Mouse (Mus musculus): ENCODE measurements around the gene B3galt4. TPM values are rescaled to one million over a fixed set of nuclear protein-coding genes. Genes with fewer than 3 reads are reported as not detected.

Gene B3galt4
- total and polyA plus RNA-seq, 3 experiments = 1.8 to 3.4 (median 1.9) TPM

- Histone ChIP-seq H3K79me2 (replicated peaks; ENCODE audit: control insufficient read depth, insufficient read depth, low read length) (no peaks in the 10 kb centered on the region), H3K9ac (ENCODE audit: low read depth, low read length) (peak overlapping the region; percentile 87), H3K4me3 (peak overlapping the region; percentile 75), H3K36me3 (ENCODE audit: control insufficient read depth, insufficient read depth, low read length) (no peaks in the 10 kb centered on the region; the same call in 1 of the 2 replicates), H3K27ac (peak overlapping the region; percentile 99), H3K4me1 (ENCODE audit: control insufficient read depth, insufficient read depth, low read length) (peaks cover 4% of the 10 kb centered on the region; the same call in 1 of the 2 replicates), H3K27me3 (ENCODE audit: control insufficient read depth, insufficient read depth, low read length) (no peaks in the 10 kb centered on the region)
- no peak for TF ChIP-seq EP300 (IDR thresholded peaks at IDR 0.05; ENCODE audit: insufficient read depth, low read depth, low read length)
- no peak for TF ChIP-seq CTCF (IDR thresholded peaks at IDR 0.05)
- no peak for TF ChIP-seq POLR2A (IDR thresholded peaks at IDR 0.05; ENCODE audit: insufficient read depth, low read depth, low read length)
- WGBS = 57% methylated on average over 18 of the region's 18 CpGs
- intact Hi-C loops (cut with DNase I) = no loop called here
- DNase-seq = no peak
Observed at GRCm38 (mm10) chr17:33931159-33931866, 20.0 kb downstream of the B3galt4 start.

- 1% methylated on average over 45 of the region's 45 CpGs for WGBS
- Histone ChIP-seq H3K36me3 (ENCODE audit: control insufficient read depth, insufficient read depth, low read length) (no peaks in the 10 kb centered on the region; the same call in 1 of the 2 replicates), H3K27ac (peak overlapping the region; percentile 99), H3K27me3 (ENCODE audit: control insufficient read depth, insufficient read depth, low read length) (no peaks in the 10 kb centered on the region), H3K4me1 (ENCODE audit: control insufficient read depth, insufficient read depth, low read length) (peaks cover 4% of the 10 kb centered on the region; the same call in 1 of the 2 replicates), H3K9ac (ENCODE audit: low read depth, low read length) (peak overlapping the region; percentile 87), H3K4me3 (peak overlapping the region; percentile 75), H3K79me2 (replicated peaks; ENCODE audit: control insufficient read depth, insufficient read depth, low read length) (0 out of 2 replicates have a peak, but pooled peaks cover 2% of the 10 kb centered on the region)
- intact Hi-C loops (cut with DNase I) = no loop called here
- DNase-seq = peak; percentile 67 to 73
- TF ChIP-seq POLR2A (IDR thresholded peaks at IDR 0.05; ENCODE audit: insufficient read depth, low read depth, low read length) (no peak), CTCF (IDR thresholded peaks at IDR 0.05) (no peak), EP300 (IDR thresholded peaks at IDR 0.05; ENCODE audit: insufficient read depth, low read depth, low read length) (no peak)
Observed at GRCm38 (mm10) chr17:33930280-33931158, 20.8 kb downstream of the B3galt4 start.

GRCm38 (mm10) chr17:33929371-33930279 is 21.7 kb downstream of the B3galt4 start, which contains the start of gene Rgl2:
TSS of gene Rgl2 (plus strand) at chr17:33929543.
- H3K4me1 ChIP-seq (ENCODE audit: control insufficient read depth, insufficient read depth, low read length) = peaks cover 4% of the 10 kb centered on the region; the same call in 1 of the 2 replicates
- intact Hi-C loops (cut with DNase I) = loop anchor here (1.0 to 10.0 kb wide), 3 partner anchors 9 to 665 kb away; partner anchors contain the start of genes Ager, Pbx2, Pfdn6 and Wdr46
- under 1% methylated on average over 80 of the region's 80 CpGs for WGBS
- no peaks in the 10 kb centered on the region for H3K27me3 ChIP-seq (ENCODE audit: control insufficient read depth, insufficient read depth, low read length)
- H3K9ac ChIP-seq (ENCODE audit: low read depth, low read length) = peak within 1 kb of the TSS; percentile 87
- no peak for TF ChIP-seq EP300 (IDR thresholded peaks at IDR 0.05; ENCODE audit: insufficient read depth, low read depth, low read length)
- peak; percentile 56 for TF ChIP-seq CTCF (IDR thresholded peaks at IDR 0.05)
- TF ChIP-seq POLR2A (IDR thresholded peaks at IDR 0.05; ENCODE audit: insufficient read depth, low read depth, low read length) = peak; percentile 73; the same call in 1 of the 2 replicates
- DNase-seq = peak; percentile 92 to 97
- H3K27ac ChIP-seq = peak within 1 kb of the TSS; percentile 99
- H3K79me2 ChIP-seq (replicated peaks; ENCODE audit: control insufficient read depth, insufficient read depth, low read length) = peaks cover 3% of the 10 kb centered on the region; the same call in 1 of the 2 replicates
- no peaks in the 10 kb centered on the region; the same call in 1 of the 2 replicates for H3K36me3 ChIP-seq (ENCODE audit: control insufficient read depth, insufficient read depth, low read length)
- H3K4me3 ChIP-seq = peak within 1 kb of the TSS; percentile 75

- 50% methylated on average over 21 of the region's 21 CpGs for WGBS
- Histone ChIP-seq H3K4me3 (peak overlapping the region; percentile 75), H3K4me1 (ENCODE audit: control insufficient read depth, insufficient read depth, low read length) (peaks cover 4% of the 10 kb centered on the region; the same call in 1 of the 2 replicates), H3K27me3 (ENCODE audit: control insufficient read depth, insufficient read depth, low read length) (no peaks in the 10 kb centered on the region), H3K9ac (ENCODE audit: low read depth, low read length) (peak overlapping the region; percentile 82; the same call in 1 of the 2 replicates), H3K36me3 (ENCODE audit: control insufficient read depth, insufficient read depth, low read length) (no peaks in the 10 kb centered on the region; the same call in 1 of the 2 replicates), H3K79me2 (replicated peaks; ENCODE audit: control insufficient read depth, insufficient read depth, low read length) (peaks cover 3% of the 10 kb centered on the region; the same call in 1 of the 2 replicates), H3K27ac (peak overlapping the region; percentile 99)
- TF ChIP-seq POLR2A (IDR thresholded peaks at IDR 0.05; ENCODE audit: insufficient read depth, low read depth, low read length) = no peak
- no peak for TF ChIP-seq EP300 (IDR thresholded peaks at IDR 0.05; ENCODE audit: insufficient read depth, low read depth, low read length)
- no peak for TF ChIP-seq CTCF (IDR thresholded peaks at IDR 0.05)
- DNase-seq = no peak
- intact Hi-C loops (cut with DNase I) = loop anchor here (10.0 kb wide), 1 partner anchor 666 kb away; the partner anchor contains the start of genes Ager and Pbx2
Observed at GRCm38 (mm10) chr17:33928251-33928947, 22.9 kb downstream of the B3galt4 start.

Data from heart, adult 2 months (tissue).